Mouse (Mus musculus): ENCODE measurements at regions not wholly inside any gene's neighbourhood (a gene's known extent, or its start where the extent isn't known, plus 50 kb on each side); places are given as distances from the start of the nearest gene placed in this dataset.

DNA sequence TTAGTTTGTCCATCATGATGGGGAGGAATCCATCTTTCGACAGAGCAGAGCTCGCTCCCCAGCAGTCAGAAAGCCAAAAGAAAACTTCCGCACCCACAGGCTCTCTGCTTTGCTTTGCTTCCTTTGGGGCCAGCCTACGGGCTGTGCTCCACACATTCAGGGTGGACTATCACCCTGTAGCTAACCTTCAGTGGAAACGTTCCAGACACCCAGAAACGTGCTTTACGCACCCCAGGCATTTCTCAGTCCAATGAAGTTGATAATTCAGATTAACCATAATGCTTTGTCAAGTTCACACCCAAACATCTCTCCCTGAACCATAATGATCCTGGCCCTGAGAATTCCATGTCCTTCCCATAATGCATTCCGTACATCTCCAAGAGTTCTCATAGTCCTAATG lies 743.8 kb downstream of the 4930447A16Rik start:
- Histone ChIP-seq H3K4me1 (ENCODE audit: insufficient read depth, low read length) (no peaks in the 10 kb centered on the region), H3K27ac (ENCODE audit: low read depth, low read length) (no peak overlapping the region), H3K9me3 (ENCODE audit: low read length) (no peaks in the 10 kb centered on the region), H3K4me3 (ENCODE audit: low read depth, low read length) (no peak overlapping the region), H3K36me3 (ENCODE audit: insufficient read depth, low read length) (no peaks in the 10 kb centered on the region), H3K4me2 (ENCODE audit: low read depth, low read length, poor library complexity, severe bottlenecking) (no peak overlapping the region), H3K27me3 (ENCODE audit: insufficient read depth, low read length) (no peaks in the 10 kb centered on the region), H3K9ac (replicated peaks; ENCODE audit: low read length, poor library complexity, severe bottlenecking) (no peak overlapping the region)
- DNase-seq (ENCODE audit: low spot score) (no peak), ATAC-seq (ENCODE audit: low FRiP score) (no peak)
- 84% methylated on average over 8 of the region's 8 CpGs for WGBS
- no peak for TF ChIP-seq CTCF (IDR thresholded peaks at IDR 0.05)

Measured in midbrain, postnatal 0 days (tissue).